ENCODE assay signal across 19 mouse cellular contexts in genomic region chr3:115782726-115783125, GRCm38 (mm10).
"Had no signal": no experiment of that assay in that cellular context is flagged by ENCODE, and none has a peak within 500 bp of the region (broad histone marks: within the 10 kb centered on the region; RNA-seq: fewer than 3 reads in every experiment).

No protein-coding gene starts in this region.

- H3K4me2 ChIP-seq: limb, embryonic 15.5 days; liver, embryonic 11.5 days; lung, embryonic 14.5 days; midbrain, embryonic 13.5 days; neural tube, embryonic 13.5 days; stomach, embryonic 15.5 days had no signal

- H3K9me3 ChIP-seq: limb, embryonic 15.5 days; midbrain, embryonic 13.5 days; neural tube, embryonic 13.5 days; stomach, embryonic 15.5 days had no signal

- DNase-seq: kidney, adult 11 months; kidney, adult 8-10 months; kidney, postnatal 14 days; kidney, postnatal 4 days; left cerebral cortex, postnatal 4 days; liver, postnatal 0 days; lung, embryonic 14.5 days; retina, postnatal 1 day; right cerebral cortex, postnatal 25 days; spleen, adult 18-20 months; thymus, postnatal 25 days had no signal

- H3K4me3 ChIP-seq: limb, embryonic 15.5 days; midbrain, embryonic 13.5 days; neural tube, embryonic 13.5 days; stomach, embryonic 15.5 days had no signal

- H3K27ac ChIP-seq: limb, embryonic 15.5 days; liver, embryonic 14.5 days; macrophage; midbrain, embryonic 13.5 days; neural tube, embryonic 13.5 days; stomach, embryonic 15.5 days had no signal

- ATAC-seq: liver, postnatal 0 days; lung, postnatal 0 days had no signal

- H3K36me3 ChIP-seq: limb, embryonic 15.5 days; midbrain, embryonic 13.5 days; neural tube, embryonic 13.5 days; stomach, embryonic 15.5 days had no signal

- H3K9ac ChIP-seq: limb, embryonic 15.5 days; liver, embryonic 14.5 days; liver, postnatal 0 days; lung, embryonic 14.5 days; midbrain, embryonic 13.5 days; neural tube, embryonic 13.5 days; stomach, embryonic 15.5 days had no signal

- H3K27me3 ChIP-seq: limb, embryonic 15.5 days; midbrain, embryonic 13.5 days; neural tube, embryonic 13.5 days; stomach, embryonic 15.5 days had no signal

- H3K4me1 ChIP-seq: stomach, embryonic 15.5 days had no signal
